Mouse (Mus musculus) bone marrow, adult 2 months (tissue): ENCODE data around the gene Mapkapk2.
A peak's percentile ranks its signal among the peaks of the same experiment; 100 is the strongest.

Experiments
- CTCF ChIP-seq: fragments of 200-500 bp; IDR thresholded peaks from 2 replicates; pipeline ENCODE4 v1.5.1; 2011; ENCODE audit warnings: low read length, control low read depth; ENCODE audit not compliant: control insufficient read depth, insufficient read depth
- POLR2A ChIP-seq: fragments of 200-500 bp; IDR thresholded peaks from 2 replicates; pipeline ENCODE4 v1.6.1; 2011; ENCODE audit warnings: low read depth, mild to moderate bottlenecking, control low read depth, low read length, borderline replicate concordance; ENCODE audit not compliant: control insufficient read depth

- TF ChIP-seq CTCF (no peak), POLR2A (peak; percentile 92; the same call in 1 of the 2 replicates)
These were observed at the start of gene Mapkapk2 for GRCm38 (mm10) chr1:131097700-131098094.
